Mouse (Mus musculus): ENCODE measurements around the gene Gm10273.

- TF ChIP-seq CTCF (IDR thresholded peaks at IDR 0.05; ENCODE audit: control insufficient read depth, insufficient read depth, low read length) = no peak
- TF ChIP-seq POLR2A (IDR thresholded peaks at IDR 0.05; ENCODE audit: borderline replicate concordance, control insufficient read depth, low read depth, low read length) = no peak
Measured at GRCm38 (mm10) chr10:59408499-59408898, 13.1 kb downstream of the Gm10273 start.
